Mouse (Mus musculus) bone marrow macrophage, adult 2 months (primary cell): ENCODE results near the gene Calu. TPM values are rescaled to one million over a fixed set of nuclear protein-coding genes. Genes with fewer than 3 reads are reported as not detected.

Source experiments
- H3K27ac ChIP-seq: 2 replicates; pipeline ENCODE4 v1.5.1; 2012; ENCODE audit warnings: low read depth, low read length; ENCODE audit not compliant: insufficient read depth
- H3K4me1 ChIP-seq: 2 replicates; pipeline ENCODE4 v1.6.1; 2012; ENCODE audit warnings: low read length; ENCODE audit not compliant: control insufficient read depth, insufficient read depth
- H3K4me3 ChIP-seq: 2 replicates; pipeline ENCODE4 v1.5.1; 2012; ENCODE audit warnings: mild to moderate bottlenecking, low read length, moderate library complexity; ENCODE audit not compliant: insufficient read depth
- CTCF ChIP-seq: IDR thresholded peaks from 2 replicates; pipeline ENCODE4 v1.5.1; 2012; ENCODE audit warnings: low read depth, mild to moderate bottlenecking, low read length, moderate library complexity
- POLR2A ChIP-seq: IDR thresholded peaks from 2 replicates; pipeline ENCODE4 v1.6.1; 2012; ENCODE audit warnings: mild to moderate bottlenecking, low read depth, low read length, borderline replicate concordance
- polyA plus RNA-seq: library from polyadenylated mRNA; stranded (reverse); fragments of >200 nt; gene quantifications from 2 replicates; pipeline ENCODE4 v1.2.4, GENCODE M21; 2012; ENCODE audit not compliant: missing spikeins, insufficient read depth, insufficient read length

The Calu gene
- polyA plus RNA-seq, 1 experiment: 76.3 TPM

DNA sequence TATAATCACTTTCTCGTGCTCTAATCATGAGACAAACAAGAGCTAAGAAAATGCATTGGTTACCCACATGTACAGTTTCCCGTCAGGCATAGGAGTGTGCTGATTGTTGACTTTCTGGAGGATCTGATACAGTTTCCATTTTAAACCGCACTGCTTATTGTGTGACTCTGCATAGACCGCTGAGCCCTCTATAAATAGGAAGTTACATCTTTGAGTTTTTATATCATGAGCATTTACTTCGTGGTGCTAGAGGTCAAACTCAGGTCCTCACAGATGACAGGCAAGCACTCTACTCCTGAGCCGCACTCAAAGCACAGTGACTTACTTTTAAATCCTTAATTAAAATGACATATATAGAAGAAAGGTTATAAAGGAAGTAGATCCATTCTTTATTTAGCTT lies 12.3 kb downstream of the Calu start:
- Histone ChIP-seq H3K4me1 (peaks cover 5% of the 10 kb centered on the region; the same call in 1 of the 2 replicates), H3K4me3 (no peak overlapping the region), H3K27ac (no peak overlapping the region)
- TF ChIP-seq POLR2A: no peak

DNA sequence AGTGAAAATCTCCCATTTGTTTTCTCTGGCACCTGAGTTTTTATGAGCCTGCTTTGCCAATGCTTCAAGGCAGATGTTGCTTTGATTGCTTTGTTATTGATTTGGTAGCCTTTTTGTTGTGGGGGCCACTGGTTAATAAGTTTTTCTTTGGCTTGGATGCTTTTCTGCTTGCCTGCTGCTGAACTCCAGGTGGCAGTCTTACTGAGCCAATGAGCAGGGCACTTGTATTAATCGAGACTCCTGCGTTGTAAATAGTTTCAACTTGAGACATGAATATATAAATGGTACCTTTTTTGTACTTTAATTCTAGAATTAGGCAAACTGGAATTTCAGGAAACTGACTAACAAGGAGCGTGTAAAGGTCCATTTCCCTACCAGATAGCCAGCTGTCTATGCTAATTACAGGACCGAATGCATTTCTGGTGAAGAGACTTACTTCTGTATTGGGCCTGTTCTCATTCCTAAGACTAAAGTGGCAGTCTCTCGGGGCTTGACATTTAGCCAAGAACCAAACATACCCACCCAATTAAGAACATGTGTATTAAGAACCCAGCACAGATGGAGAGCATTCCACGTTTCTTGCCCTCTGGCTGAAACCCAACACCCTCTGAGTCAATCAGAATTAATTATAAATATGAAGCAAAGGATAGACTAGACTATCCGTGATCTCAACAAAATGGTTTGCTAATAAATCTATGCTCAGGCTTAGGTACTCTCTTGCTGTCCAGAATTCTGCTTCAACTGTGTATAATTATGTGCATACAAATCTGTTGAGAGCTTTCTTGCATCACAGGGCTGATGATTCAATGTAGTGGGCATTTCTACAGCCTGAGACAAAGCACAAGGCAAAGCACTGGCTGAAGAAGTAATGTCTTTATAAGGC lies 14.6 kb downstream of the Calu start:
- no peak overlapping the region for H3K4me3 ChIP-seq
- TF ChIP-seq POLR2A (no peak), CTCF (no peak)
- 0 out of 2 replicates have a peak, but pooled peaks cover 5% of the 10 kb centered on the region for H3K4me1 ChIP-seq
- H3K27ac ChIP-seq: no peak overlapping the region

DNA sequence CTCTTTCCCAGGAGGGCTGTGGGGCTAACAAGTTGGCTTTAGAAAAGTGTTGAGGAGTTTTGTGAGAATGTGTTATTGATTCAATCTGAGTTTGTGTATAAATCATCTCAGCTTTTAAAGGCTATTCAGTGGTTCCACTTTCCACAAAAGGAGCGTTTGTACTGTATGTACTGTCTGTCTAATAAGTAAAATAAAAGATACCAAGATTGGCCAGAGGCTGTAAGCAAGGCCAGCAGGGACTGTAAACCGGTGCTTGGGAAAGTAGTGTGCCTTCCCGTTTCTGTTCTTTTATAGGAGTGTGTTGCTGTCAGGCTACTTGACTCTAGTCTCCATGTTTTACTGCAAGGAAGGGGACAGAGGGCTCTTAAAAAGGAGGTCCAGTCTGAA lies 15.3 kb downstream of the Calu start:
- Histone ChIP-seq H3K4me3 (no peak overlapping the region), H3K27ac (no peak overlapping the region), H3K4me1 (0 out of 2 replicates have a peak, but pooled peaks cover 5% of the 10 kb centered on the region)
- no peak for TF ChIP-seq POLR2A
- TF ChIP-seq CTCF: no peak

DNA sequence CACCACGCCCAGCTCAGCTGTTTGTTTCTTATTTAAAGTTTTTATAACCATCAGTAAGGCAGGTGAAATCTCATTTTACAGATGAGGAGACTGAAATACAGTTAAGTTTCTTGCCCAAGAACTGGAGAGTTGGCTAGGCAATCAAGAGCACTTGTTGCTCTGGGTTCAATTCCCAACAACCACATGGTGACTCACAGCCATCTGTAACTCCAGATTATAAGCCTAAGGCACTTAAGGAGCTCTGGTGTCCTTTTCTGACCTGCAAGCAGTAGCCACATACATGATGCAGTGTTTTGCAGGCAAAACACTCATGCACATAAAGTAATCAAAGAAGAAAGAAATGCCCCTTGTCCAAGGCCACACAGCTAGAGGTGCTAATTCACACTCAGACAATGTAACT lies 17.4 kb downstream of the Calu start:
- 0 out of 2 replicates have a peak, but pooled peaks cover under 1% of the 10 kb centered on the region for H3K4me1 ChIP-seq
- no peak for TF ChIP-seq POLR2A
- TF ChIP-seq CTCF: no peak
- H3K4me3 ChIP-seq: no peak overlapping the region
- H3K27ac ChIP-seq: no peak overlapping the region

DNA sequence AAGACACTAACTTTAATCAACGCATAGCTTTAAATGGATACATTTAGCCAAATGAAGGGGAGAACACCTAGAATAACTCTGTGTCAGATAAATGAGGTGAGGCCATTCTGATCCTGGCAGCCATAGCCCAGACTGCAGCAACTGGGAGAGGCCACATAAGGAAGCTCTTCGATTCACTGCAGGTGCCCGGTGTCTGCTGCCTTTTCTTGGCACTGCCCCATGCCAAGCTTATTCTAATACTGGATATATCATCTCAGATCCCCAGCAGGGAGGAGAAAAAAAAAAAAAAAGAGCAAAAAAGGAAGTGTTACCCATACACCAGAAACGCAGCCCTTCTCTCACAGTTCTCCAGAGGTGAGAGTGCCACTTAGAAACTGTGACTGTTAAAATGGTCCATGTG lies 29.5 kb downstream of the Calu start:
- Histone ChIP-seq H3K27ac (no peak overlapping the region), H3K4me1 (no peaks in the 10 kb centered on the region), H3K4me3 (no peak overlapping the region)
- no peak for TF ChIP-seq CTCF

DNA sequence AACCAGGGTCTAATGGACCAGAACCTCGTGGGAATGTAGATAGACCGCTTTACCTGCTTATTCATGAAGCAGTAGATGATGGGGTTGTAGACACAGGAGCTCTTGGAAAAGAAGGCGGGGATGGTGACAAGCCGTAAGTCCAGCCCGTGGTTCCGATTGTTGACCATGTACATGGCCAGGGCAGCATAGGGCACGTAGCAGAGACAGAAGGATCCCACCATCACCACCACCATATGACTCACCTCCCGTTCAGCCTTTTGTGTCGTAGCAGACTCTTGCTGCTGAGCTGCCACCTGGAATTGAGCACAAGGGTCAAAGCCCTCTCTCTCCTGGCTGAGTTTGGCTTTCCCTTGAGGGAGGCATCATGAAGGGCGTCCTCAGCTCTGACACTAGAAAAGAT lies 30.8 kb downstream of the Calu start:
- TF ChIP-seq POLR2A: no peak
- TF ChIP-seq CTCF: no peak

DNA sequence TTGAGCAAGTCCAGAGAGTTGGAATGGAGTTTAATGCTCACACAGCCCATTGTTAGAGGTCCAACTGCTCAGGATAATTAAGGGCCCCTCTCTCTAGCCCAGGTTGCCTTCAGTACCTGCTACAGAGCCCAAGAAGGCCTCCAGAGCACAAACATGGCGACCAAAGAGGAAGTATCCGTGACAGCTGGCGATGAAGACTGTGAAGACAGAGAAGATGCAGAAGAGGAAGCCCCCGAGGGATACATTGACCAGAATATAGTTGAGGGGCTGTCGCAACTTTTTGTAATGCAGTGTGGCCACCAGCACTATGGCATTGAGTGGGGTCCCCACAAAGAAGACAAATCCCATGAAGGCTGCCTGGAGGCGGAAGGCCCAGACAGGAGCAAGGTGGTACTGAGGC lies 32.1 kb downstream of the Calu start:
- TF ChIP-seq CTCF: no peak
- TF ChIP-seq POLR2A: no peak
- Histone ChIP-seq H3K4me3 (no peak overlapping the region), H3K27ac (no peak overlapping the region), H3K4me1 (peaks cover 5% of the 10 kb centered on the region; the same call in 1 of the 2 replicates)

More for the DNA sequence above, 30.8 kb downstream of the Calu start:
- Histone ChIP-seq H3K27ac (no peak overlapping the region), H3K4me3 (no peak overlapping the region), H3K4me1 (peaks cover 1% of the 10 kb centered on the region; the same call in 1 of the 2 replicates)

DNA sequence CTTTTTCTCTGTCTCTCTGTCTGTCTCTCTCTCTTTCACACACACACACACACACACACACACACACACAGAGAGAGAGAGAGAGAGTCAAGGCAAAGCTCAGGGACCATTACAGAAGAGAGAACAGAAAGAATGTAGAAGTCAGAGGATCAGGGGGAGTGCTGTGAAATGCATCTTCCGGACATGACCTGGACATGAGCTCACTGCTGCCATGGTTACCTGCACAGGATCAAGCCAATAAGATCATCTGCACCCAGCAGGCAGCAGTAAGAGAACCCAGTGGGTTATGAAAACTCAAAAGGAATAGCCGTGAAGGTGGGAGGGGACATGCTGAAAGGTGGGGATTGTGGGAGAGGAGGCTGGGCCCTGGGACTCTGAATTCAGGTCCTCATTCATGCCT lies 34.6 kb downstream of the Calu start:
- H3K27ac ChIP-seq: no peak overlapping the region
- H3K4me1 ChIP-seq: peaks cover 5% of the 10 kb centered on the region; the same call in 1 of the 2 replicates
- no peak overlapping the region for H3K4me3 ChIP-seq
- TF ChIP-seq CTCF (no peak), POLR2A (no peak)

DNA sequence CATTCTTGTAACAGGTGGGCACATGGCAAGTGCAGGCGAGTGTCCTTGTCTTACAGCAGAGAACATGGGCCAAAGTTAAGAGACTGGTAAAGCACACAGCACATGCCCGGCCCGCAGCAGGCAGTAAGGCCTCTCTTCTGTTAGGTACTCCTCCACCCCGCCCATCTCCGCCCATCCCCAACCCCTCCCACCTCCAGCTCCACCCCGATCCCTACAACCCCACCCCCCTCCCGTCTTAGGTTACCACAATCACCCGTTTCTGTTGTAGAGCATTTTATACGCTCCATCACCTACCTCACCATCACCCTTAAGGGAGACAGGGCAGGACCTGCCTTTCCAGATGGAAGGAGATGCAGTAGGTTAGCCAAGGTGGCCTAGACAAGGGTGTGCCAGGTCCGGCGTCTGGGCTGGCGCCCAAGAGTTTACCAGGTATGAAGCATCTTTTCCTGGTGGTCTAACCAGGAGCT lies 40.2 kb downstream of the Calu start, which contains the start of gene Opn1sw:
Gene Opn1sw, minus strand, starts transcription at position 417 of the 467 bp plus-strand sequence.
- no peak for TF ChIP-seq POLR2A
- no peak for TF ChIP-seq CTCF
- Histone ChIP-seq H3K4me3 (peak within 1 kb of the TSS; percentile 45), H3K4me1 (peaks cover 8% of the 10 kb centered on the region), H3K27ac (no peak within 1 kb of the TSS)

DNA sequence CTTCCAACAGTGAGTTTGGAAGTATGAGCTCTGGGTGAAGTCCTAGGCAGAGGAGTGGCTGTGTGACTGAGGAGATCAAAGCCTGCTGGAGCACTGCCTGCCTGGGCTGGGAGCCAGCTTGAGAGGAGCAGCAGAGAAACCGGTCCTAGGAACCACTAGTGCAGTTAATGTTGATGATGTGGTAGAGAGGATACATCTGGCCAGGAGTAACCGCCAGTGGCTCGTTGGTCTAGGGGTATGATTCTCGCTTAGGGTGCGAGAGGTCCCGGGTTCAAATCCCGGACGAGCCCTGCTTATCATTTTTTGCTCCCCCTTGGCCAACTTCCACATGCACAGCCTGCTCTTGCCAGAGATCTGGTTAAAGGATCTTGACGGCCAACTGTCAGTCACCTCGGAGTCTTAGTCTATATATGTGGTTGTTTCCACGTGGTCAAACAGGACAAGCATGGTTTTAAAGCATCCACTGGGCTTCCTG lies 40.8 kb downstream of the Calu start:
- H3K4me1 ChIP-seq: peaks cover 7% of the 10 kb centered on the region
- peak overlapping the region; percentile 45 for H3K4me3 ChIP-seq
- H3K27ac ChIP-seq: no peak overlapping the region
- no peak for TF ChIP-seq CTCF
- no peak for TF ChIP-seq POLR2A
